Mouse (Mus musculus) adrenal gland, adult 2 months (tissue): Measurements from ENCODE around the gene Rack1. TPM values are rescaled to one million over a fixed set of nuclear protein-coding genes. Genes with fewer than 3 reads are reported as not detected.

Experiments
- DNase-seq: peaks from one replicate; pipeline ENCODE4 v3.0.0; 2021
- polyA plus RNA-seq: library from polyadenylated mRNA; depleted of rRNA; stranded (reverse); fragments of >200 nt; gene quantifications from 2 replicates; pipeline ENCODE4 v1.2.3, GENCODE M21; 2012
- total RNA-seq, 2 experiments: library from RNA; stranded (reverse); gene quantifications; 2 replicates each; pipeline ENCODE4 v1.2.3; 2021

Gene Rack1
- total and polyA plus RNA-seq, 3 experiments: 663 to 1,385 (median 695) TPM

DNA sequence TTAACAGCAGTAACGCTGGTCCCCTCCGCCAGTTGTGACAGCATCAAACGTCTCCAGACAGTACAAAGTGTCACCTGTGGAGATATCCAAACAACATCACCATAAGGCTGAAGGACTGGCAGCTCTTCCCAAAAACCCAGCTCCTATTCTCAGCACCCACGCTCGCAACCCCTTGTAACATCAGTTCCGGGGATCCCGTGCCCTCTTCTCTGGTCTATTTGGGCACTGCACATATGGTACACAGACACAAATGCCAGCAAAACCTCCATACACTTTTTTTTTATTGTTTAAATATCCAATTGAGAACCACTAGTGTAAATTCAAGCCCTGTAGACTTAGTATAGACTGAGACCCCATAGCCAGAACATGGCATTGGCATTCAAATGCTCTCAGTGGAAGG lies 4.9 kb upstream of the Rack1 start:
- DNase-seq: no peak

DNA sequence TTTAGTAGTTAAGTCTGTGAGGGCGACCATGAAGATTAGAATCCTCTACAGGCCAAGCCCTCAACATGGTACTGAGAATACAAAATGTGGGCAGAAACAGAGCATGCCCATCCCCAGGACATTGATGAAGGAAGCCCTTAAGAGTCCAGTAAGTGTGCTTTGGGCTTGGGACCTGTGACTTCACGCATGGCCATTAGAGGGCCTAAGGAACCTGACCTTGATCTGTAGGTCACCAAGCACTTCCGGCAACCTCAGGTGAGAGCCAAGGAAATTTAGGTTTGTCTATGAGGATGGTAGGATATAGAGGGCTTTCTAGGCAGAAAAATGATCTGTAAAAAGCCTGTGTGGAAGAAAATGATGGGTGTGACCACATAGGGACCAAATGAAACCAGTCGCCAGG lies 3.8 kb upstream of the Rack1 start:
- DNase-seq: no peak

GRCm38 (mm10) chr11:48797287-48797686 lies 2.8 kb upstream of the Rack1 start:
- DNase-seq: no peak

DNA sequence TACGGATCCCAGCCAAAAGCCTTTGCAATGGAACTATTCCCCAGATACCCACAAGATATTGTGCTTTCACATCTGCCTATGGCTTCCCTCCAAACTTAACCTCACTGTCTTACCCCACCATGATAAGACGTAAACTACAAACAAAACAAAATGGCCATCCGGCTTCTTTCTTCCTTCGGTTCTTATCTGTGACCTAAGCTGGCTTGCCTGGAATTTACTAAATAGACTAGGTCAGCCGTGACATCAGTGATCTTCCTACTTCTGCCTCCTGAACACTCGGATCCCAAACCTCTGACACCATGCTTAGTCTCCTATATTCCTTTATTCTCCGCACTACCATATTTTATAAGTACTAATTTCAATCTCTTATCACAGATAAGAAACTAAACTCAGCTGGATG lies 1.8 kb upstream of the Rack1 start:
- DNase-seq: no peak

GRCm38 (mm10) chr11:48798984-48799920 lies 880 bp upstream of the Rack1 start:
- no peak for DNase-seq

GRCm38 (mm10) chr11:48801831-48802772 lies 2.0 kb downstream of the Rack1 start:
- DNase-seq: no peak

DNA sequence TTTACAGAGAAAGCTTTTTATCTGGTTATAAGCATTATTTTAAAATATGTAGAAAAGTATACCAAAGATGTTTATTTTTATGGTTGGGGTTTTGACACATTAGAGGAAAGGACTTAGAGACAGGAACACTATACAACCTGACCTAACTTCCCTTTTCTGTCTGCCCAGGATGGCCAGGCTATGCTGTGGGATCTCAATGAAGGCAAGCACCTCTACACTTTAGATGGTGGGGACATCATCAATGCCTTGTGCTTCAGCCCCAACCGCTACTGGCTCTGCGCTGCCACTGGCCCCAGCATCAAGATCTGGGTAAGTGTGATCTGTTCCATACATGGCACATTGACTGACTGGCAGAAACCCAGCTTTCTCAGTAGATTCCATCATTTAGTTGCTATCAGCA lies 3.9 kb downstream of the Rack1 start:
- no peak for DNase-seq

- DNase-seq: no peak
Observed at GRCm38 (mm10) chr11:48804922-48805321, 4.8 kb downstream of the Rack1 start.

DNA sequence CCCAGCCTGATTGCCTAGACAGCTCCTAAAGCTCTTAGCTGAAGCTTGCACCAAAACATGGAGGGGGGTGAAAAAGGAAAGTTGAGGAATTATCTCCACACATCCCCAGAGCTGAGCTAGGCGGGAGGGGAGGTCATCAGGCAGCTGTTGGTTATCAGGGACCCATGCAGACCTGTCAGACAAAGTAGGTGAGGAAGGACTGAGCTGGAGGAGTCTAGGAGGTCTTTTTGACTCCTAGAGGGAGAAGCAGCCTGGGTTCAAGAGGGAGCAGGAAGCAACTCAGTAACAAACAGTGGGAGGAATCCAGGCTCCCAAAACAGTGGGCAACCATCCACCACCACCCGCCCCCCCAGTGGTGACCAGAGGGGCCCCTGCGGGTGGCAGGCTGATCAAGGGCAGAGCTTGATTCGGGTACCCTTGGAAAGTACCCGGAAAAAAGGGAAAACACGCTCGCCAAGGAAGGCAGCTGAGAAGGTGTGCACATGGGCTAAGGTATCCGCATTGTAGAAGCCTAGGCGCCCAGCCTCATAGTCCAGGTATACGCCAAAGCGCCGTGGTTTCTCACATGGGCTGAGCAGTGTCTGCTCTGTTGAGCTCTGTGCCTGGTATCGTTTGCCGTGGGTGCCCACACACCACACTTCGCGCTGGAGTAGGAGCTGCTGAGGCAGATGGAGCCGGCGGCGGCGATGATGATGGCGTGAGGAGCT lies 6.9 kb downstream of the Rack1 start:
- no peak for DNase-seq

DNA sequence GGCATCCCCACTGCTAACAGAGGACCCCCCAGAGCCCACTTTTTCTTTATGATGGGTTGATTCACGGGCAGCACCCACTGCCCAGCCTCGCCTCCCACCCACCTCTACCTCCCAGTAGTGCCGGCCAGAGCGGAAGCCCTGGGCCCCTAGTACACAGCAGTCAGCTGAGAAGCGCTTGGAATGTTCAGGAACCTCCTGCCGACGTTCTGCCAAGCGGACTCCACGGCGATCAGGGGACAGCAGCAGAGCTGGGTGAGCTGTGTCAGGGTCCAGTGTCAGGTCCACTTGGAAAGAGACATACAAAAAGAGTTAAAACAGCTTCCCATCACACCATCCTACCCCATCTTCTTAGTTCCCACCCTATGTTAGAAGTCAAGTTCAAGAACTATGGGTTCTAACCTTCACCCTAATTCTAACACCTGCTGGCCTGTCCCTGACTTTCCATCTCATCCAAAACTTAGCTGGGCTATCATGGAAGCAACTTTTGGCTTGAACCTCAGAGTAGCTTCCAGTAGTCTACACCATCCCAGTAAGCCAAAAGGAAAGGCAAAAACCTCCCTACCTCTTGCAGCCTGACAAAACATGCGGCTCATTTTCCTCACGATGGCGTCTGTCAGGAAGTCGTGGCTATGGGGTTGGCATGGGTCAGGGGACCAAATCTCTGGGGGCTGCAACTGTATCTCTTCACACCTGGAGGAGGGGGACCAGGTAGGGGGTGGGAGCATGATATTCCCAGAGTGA lies 7.6 kb downstream of the Rack1 start:
- DNase-seq: no peak

- no peak for DNase-seq
Observed at GRCm38 (mm10) chr11:48808304-48808646, 8.1 kb downstream of the Rack1 start.

DNA sequence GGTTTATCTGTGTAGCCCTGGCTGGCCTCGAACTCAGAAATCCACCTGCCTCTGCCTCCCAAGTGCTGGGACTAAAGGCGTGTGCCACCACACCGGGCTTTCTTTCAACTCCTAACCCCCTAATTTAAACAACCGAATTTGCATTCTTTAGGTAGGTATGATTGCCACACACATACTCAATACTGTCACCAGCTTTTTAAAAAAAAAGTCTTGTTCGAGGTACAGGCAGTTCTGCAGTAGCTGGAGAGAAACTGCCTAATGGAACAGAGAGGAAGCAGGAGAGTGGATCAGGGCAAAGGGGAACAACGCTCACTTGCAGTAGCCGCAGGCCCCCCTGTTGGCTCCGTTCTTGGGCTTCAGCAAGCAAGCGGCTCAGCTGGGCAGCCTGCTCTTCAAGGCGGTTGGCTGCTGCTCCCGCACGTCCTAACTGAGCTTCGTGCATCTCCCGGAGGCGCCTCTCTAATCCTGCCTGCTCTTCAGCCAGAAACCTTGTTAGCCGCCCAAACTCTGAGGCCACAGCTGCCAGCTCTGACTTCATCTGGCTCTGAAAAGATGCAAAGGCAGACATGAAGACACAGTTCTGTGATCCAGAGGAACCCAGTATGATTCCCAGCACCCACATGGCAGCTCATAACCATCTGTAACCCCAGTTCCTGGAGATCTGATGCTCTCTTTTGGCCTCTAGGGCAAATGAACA lies 8.8 kb downstream of the Rack1 start:
- no peak for DNase-seq

DNA sequence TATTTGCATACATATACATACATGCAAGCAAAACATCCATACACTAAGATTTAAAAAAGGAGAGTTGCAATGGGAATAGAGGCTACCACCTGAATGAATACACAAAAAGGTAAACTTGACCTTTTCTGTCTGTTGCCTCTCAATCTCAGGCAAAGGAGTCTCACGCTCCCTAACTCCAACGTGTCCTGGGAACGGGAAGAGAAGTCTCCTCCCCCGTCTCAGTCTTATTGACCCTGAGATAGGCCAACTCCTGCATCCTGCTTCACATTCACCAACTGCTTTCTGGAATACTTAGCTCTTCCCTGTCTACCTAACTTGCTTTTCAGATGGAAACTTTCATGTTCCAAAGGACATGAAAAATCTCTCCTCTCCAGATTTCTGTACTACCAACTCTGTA lies 9.3 kb downstream of the Rack1 start:
- DNase-seq: no peak

DNA sequence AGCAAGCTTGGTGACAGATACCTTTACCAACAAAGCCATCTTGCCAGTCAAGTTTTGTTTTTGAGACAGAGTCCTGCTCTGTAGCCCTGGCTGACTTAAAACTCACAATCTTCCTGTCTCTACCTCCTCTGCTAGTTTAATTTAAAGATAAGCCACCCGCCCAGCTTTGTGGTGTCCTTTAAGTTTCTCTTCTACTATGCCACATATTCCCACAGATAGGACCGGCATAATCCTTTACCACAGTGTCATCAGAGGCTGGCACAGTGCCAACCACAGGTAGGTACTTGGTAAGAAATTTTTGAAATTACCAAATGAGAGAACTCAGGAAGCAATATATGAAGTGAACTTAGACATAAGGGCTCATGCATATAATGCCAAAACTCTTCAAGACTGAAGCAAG lies 10.0 kb downstream of the Rack1 start:
- DNase-seq: no peak

DNA sequence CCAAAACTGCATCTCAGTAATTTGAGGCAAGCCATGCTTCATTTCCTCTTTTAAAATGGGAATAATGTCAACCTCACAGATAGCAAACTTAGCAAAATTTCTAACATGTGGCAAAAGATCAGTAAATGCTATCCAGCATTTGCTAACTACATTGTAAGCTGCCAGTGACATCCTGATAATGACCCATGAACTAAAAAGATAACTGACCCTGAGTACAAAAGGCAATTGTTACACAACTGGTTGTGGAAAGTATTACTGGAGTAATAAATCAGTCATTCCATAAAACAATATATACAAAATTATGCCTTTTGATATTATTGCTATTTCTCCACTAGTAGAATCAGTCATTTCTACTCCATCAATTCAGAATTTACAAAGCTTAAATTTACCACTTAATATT lies 13.7 kb downstream of the Rack1 start:
- no peak for DNase-seq

- no peak for DNase-seq
Observed at GRCm38 (mm10) chr11:48815851-48816250, 15.7 kb downstream of the Rack1 start.

DNA sequence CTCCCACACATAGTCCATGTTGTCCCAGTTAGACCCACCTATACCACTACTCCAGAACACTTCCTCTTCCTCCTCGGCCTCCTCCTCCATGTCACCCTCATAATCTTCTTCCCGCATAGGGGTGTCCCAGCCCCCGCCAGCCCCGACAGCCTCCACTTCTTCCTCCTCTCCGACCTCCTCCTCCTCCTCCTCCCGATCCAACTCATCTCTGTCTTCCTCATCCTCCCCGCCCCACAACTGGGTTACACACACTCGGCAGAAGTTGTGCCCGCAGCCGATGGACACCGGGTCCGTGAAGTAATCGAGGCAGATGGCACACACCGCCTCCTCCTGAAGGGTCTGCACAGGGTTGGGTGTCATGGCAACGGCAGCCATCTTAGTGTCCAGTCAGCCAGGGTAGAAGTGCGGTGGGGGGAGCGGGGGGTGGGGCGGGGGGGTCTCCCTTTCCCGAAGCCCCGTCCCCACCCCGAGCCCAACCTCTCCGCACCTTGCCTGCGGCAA lies 16.2 kb downstream of the Rack1 start:
- DNase-seq: peak; percentile 35

- DNase-seq: peak; percentile 99
Observed at GRCm38 (mm10) chr11:48816800-48817665, 16.9 kb downstream of the Rack1 start, which contains the start of gene Trim41. Trim41 (minus strand) TSS chr11:48817353.

DNA sequence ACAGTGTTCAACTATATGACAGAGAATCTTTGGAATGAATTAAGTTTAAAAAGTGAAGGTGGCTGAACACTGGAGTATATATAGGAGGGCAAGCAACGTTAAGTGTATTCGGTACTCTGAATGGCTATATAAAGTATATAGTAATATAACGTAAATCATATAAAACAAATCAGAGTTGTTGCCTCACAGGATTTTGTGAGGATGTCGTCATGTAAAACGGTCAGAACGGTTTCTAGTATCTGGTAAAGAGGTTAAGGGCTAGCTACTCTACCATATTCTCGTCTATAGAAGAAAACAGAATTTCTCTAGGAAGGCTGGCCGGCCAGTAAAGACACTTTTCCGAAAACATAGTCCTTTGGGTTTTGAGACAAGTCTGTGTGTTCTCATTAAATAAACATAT lies 17.7 kb downstream of the Rack1 start:
- no peak for DNase-seq

DNA sequence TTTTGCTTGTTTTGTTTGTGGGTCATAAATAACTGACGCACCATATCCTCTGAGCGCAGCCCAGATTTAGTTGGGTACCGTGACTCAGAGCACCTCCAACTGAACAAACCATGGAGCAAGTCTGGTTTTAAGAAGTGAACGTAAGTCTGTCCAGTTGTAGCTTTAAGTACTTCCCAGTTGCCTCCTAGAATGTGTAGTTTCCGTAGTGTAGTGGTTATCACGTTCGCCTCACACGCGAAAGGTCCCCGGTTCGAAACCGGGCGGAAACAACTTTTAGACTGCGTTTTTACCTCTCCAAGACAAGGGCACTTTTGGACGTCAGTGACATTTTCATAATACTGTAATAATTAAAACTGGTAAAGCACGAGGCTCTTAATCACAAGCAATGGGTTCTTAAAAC lies 18.2 kb downstream of the Rack1 start:
- peak; percentile 88 for DNase-seq
